Mouse (Mus musculus) olfactory bulb, adult 2 months (tissue): ENCODE measurements around the gene Flywch2.

Source experiments
- CTCF ChIP-seq: fragments of 200-500 bp; IDR thresholded peaks from 2 replicates; pipeline ENCODE4 v1.5.1; 2012; ENCODE audit warnings: low read depth, mild to moderate bottlenecking, low read length, moderate library complexity; ENCODE audit not compliant: insufficient read depth
- POLR2A ChIP-seq: fragments of 200-500 bp; IDR thresholded peaks from 2 replicates; pipeline ENCODE4 v1.6.1; 2012; ENCODE audit warnings: mild to moderate bottlenecking, low read depth, low read length, moderate library complexity; ENCODE audit not compliant: insufficient read depth

DNA sequence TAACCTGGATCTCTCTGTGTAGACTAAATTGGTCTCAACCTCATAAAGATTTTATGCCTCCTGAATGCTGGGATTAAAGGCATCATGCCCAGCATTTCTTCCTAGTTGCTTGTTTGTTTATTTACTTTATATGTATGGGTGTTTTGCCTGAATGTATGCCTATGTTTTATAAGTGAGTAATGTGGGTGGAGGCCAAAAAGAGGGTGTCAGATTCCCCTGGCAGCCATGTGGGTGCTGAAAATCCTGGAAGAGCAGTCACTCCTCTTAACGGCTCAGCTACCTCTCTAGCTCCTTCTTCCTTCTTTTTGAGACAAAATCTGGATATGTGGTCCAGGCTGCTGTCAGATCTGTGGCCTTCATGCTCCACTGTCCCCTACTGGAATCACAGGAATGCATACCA is 55.4 kb downstream of the Flywch2 start:
- no peak for TF ChIP-seq CTCF
- TF ChIP-seq POLR2A: no peak
